ENCODE assay signal across 8 mouse cellular contexts in genomic region chr12:100527753-100528152, GRCm38 (mm10). TPM values are rescaled to one million over a fixed set of nuclear protein-coding genes. Genes with fewer than 3 reads are reported as not detected.
A peak's percentile ranks its signal among the peaks of the same experiment; 100 is the strongest.
DNase-seq lines count a peak whose midpoint lies in the region; ATAC-seq and TF ChIP-seq lines count a peak whose summit lies in the region.

No protein-coding gene starts in this region.

- TF ChIP-seq RAD21 in CH12.LX (IDR thresholded peaks at IDR 0.05; ENCODE audit: low read depth, low read length) = no peak

- TF ChIP-seq CTCF in CH12.LX (conservative IDR thresholded peaks at IDR 0.05 in 1 of 2, IDR thresholded peaks at IDR 0.05 in 1 of 2; ENCODE audit: low read depth in 2 of 2, low read length in 2 of 2) = no peak
- no peak for TF ChIP-seq CTCF in heart, postnatal 0 days (IDR thresholded peaks at IDR 0.05; ENCODE audit: low read depth)

- no peak for TF ChIP-seq EP300 in CH12.LX (IDR thresholded peaks at IDR 0.05; ENCODE audit: low read length)
- no peak for TF ChIP-seq EP300 in heart, postnatal 0 days (IDR thresholded peaks at IDR 0.05; ENCODE audit: low read depth)

- in situ Hi-C loops in CH12.LX (cut with MboI; ENCODE audit: low pct_ligation_motif_present, low pct_unique_long_range_greater_than_20kb, low sequenced_read_pairs) = no loop called here

- no peaks in the 10 kb centered on the region for H3K27me3 ChIP-seq in CH12.LX (replicated peaks)
- H3K27me3 ChIP-seq in forebrain, embryonic 13.5 days = no peaks in the 10 kb centered on the region
- H3K27me3 ChIP-seq in heart, postnatal 0 days (ENCODE audit: control insufficient read depth, insufficient read depth, low read length) = no peaks in the 10 kb centered on the region
- H3K27me3 ChIP-seq in liver, embryonic 12.5 days (replicated peaks) = no peaks in the 10 kb centered on the region
- no peaks in the 10 kb centered on the region for H3K27me3 ChIP-seq in myocyte (ENCODE audit: control insufficient read depth, insufficient read depth, insufficient read length)

- no peak overlapping the region for H3ac ChIP-seq in myocyte (ENCODE audit: control insufficient read depth, insufficient read length)

- ATAC-seq in forebrain, embryonic 13.5 days = peak; percentile 99
- peak; percentile 94 for ATAC-seq in heart, postnatal 0 days (ENCODE audit: insufficient read depth, low read depth)
- peak; percentile 87 for ATAC-seq in liver, embryonic 12.5 days

- peaks cover 6% of the 10 kb centered on the region for H3K9me3 ChIP-seq in CH12.LX (replicated peaks; ENCODE audit: low read length)
- H3K9me3 ChIP-seq in forebrain, embryonic 13.5 days (replicated peaks) = no peaks in the 10 kb centered on the region; the same call in 1 of the 2 replicates
- H3K9me3 ChIP-seq in heart, postnatal 0 days (replicated peaks; ENCODE audit: control insufficient read depth, low read length) = no peaks in the 10 kb centered on the region
- H3K9me3 ChIP-seq in liver, embryonic 12.5 days (replicated peaks) = no peaks in the 10 kb centered on the region

- H3K9ac ChIP-seq in CH12.LX (ENCODE audit: insufficient read depth, low read depth) = no peak overlapping the region
- peak overlapping the region; percentile 46; the same call in 1 of the 2 replicates for H3K9ac ChIP-seq in forebrain, embryonic 13.5 days
- H3K9ac ChIP-seq in heart, postnatal 0 days (replicated peaks; ENCODE audit: low read depth, low read length) = 0 out of 2 replicates have a peak overlapping the region, but pooled peaks have one; percentile 17
- H3K9ac ChIP-seq in liver, embryonic 12.5 days = no peak overlapping the region

- peaks cover 5 to 23% of the 10 kb centered on the region in 2 experiments; a peak in 2 of 4 replicates for H3K4me1 ChIP-seq in CH12.LX (ENCODE audit: control insufficient read depth in 1 of 2, insufficient read depth in 2 of 2)
- H3K4me1 ChIP-seq in forebrain, embryonic 13.5 days = peaks cover 15% of the 10 kb centered on the region
- peaks cover 31% of the 10 kb centered on the region for H3K4me1 ChIP-seq in heart, postnatal 0 days (ENCODE audit: control insufficient read depth, insufficient read depth)
- peaks cover 13% of the 10 kb centered on the region for H3K4me1 ChIP-seq in liver, embryonic 12.5 days

- no peak for TF ChIP-seq POLR2A in CH12.LX (IDR thresholded peaks at IDR 0.05; ENCODE audit: low read depth, low read length)
- no peak for TF ChIP-seq POLR2A in myocyte (IDR thresholded peaks at IDR 0.05; ENCODE audit: insufficient read length, low read depth)

- peak overlapping the region in 2 of 3 experiments; percentile 14 to 30 for H3K4me3 ChIP-seq in CH12.LX (replicated peaks in 1 of 3; ENCODE audit: low read depth in 2 of 3, low read length in 2 of 3, poor library complexity in 1 of 3)
- H3K4me3 ChIP-seq in forebrain, embryonic 13.5 days = peak overlapping the region; percentile 24; the same call in 1 of the 2 replicates
- no peak overlapping the region for H3K4me3 ChIP-seq in heart, postnatal 0 days (ENCODE audit: low read depth, low read length)
- no peak overlapping the region for H3K4me3 ChIP-seq in liver, embryonic 12.5 days
- no peak overlapping the region for H3K4me3 ChIP-seq in myocyte

- H3K4me2 ChIP-seq in CH12.LX (ENCODE audit: insufficient read depth, low read depth, poor library complexity, severe bottlenecking) = peak overlapping the region; percentile 57; the same call in 1 of the 2 replicates
- H3K4me2 ChIP-seq in forebrain, embryonic 13.5 days = peak overlapping the region; percentile 59
- H3K4me2 ChIP-seq in heart, postnatal 0 days (ENCODE audit: low read depth, low read length) = peak overlapping the region; percentile 46; the same call in 1 of the 2 replicates
- H3K4me2 ChIP-seq in liver, embryonic 12.5 days = peak overlapping the region; percentile 29
- peak overlapping the region; percentile 74 for H3K4me2 ChIP-seq in myocyte (ENCODE audit: low read depth)

- dilution Hi-C loops in CH12.LX (cut with MboI; ENCODE audit: extremely low pct_ligation_motif_present, extremely low pct_unique_long_range_greater_than_20kb, low sequenced_read_pairs) = no loop called here

- H3K79me2 ChIP-seq in CH12.LX (replicated peaks; ENCODE audit: control insufficient read depth, extremely low read depth, insufficient read depth, poor library complexity, severe bottlenecking) (no peaks in the 10 kb centered on the region), myocyte (ENCODE audit: control insufficient read depth, insufficient read depth) (no peaks in the 10 kb centered on the region)

- no peak overlapping the region for H3K27ac ChIP-seq in CH12.LX (ENCODE audit: insufficient read depth, low read depth)
- no peak overlapping the region for H3K27ac ChIP-seq in forebrain, embryonic 13.5 days
- peak overlapping the region; percentile 76 for H3K27ac ChIP-seq in heart, postnatal 0 days (ENCODE audit: low read depth)
- no peak overlapping the region for H3K27ac ChIP-seq in liver, embryonic 12.5 days

- peak; percentile 86 for DNase-seq in CH12.LX (ENCODE audit: extremely low read depth)
- DNase-seq in c-Kit-positive CD71-negative TER-119-negative erythroid progenitor cells, embryonic 14.5 days (ENCODE audit: low read depth) = peak; percentile 67
- DNase-seq in heart, postnatal 0 days (ENCODE audit: low spot score) = peak; percentile 93
- DNase-seq in kidney, postnatal 25 days = peak; percentile 79 to 88
- DNase-seq in telencephalon, adult 2 months (ENCODE audit: low read depth, low spot score) = peak; percentile 90

- 9% methylated on average over 9 of the region's 9 CpGs for WGBS in forebrain, embryonic 13.5 days
- WGBS in heart, postnatal 0 days = 6% methylated on average over 9 of the region's 9 CpGs
- WGBS in liver, embryonic 12.5 days (ENCODE audit: insufficient replicate concordance) = 12% methylated on average over 9 of the region's 9 CpGs

- no peaks in the 10 kb centered on the region for H3K36me3 ChIP-seq in CH12.LX (replicated peaks in 1 of 2; ENCODE audit: control insufficient read depth in 1 of 2, insufficient read depth in 1 of 2, low read length in 1 of 2)
- no peaks in the 10 kb centered on the region for H3K36me3 ChIP-seq in forebrain, embryonic 13.5 days (ENCODE audit: poor library complexity, severe bottlenecking)
- no peaks in the 10 kb centered on the region for H3K36me3 ChIP-seq in heart, postnatal 0 days (replicated peaks; ENCODE audit: control insufficient read depth, insufficient read depth, low read length)
- no peaks in the 10 kb centered on the region for H3K36me3 ChIP-seq in liver, embryonic 12.5 days
- no peaks in the 10 kb centered on the region for H3K36me3 ChIP-seq in myocyte (ENCODE audit: control insufficient read depth, insufficient read depth)

TF ChIP-seq in CH12.LX, 34 proteins besides CTCF, POLR2A, EP300 and RAD21 (continues in another document):
- TF ChIP-seq POLR2AphosphoS2 (IDR thresholded peaks at IDR 0.05; ENCODE audit: low read depth, low read length) (no peak), RCOR1 (conservative IDR thresholded peaks at IDR 0.05; ENCODE audit: low read depth, low read length) (no peak), UBTF (IDR thresholded peaks at IDR 0.05; ENCODE audit: low read depth, low read length) (no peak), SIN3A (IDR thresholded peaks at IDR 0.05; ENCODE audit: low read length) (0 out of 2 replicates have a peak, but pooled peaks have one; percentile 45), ZKSCAN1 (IDR thresholded peaks at IDR 0.05; ENCODE audit: borderline replicate concordance, low read depth, low read length) (no peak), MAX (IDR thresholded peaks at IDR 0.05; ENCODE audit: low read length) (peak; percentile 37; the same call in 1 of the 2 replicates), IRF4 (IDR thresholded peaks at IDR 0.05; ENCODE audit: low read depth, low read length) (no peak), USF2 (conservative IDR thresholded peaks at IDR 0.05; ENCODE audit: low read depth, low read length) (no peak), CHD2 (IDR thresholded peaks at IDR 0.05; ENCODE audit: low read length) (peak; percentile 84), MYC (IDR thresholded peaks at IDR 0.05; ENCODE audit: low read depth, low read length) (no peak), ZMIZ1 (IDR thresholded peaks at IDR 0.05; ENCODE audit: low read depth, low read length) (no peak), TBP (conservative IDR thresholded peaks at IDR 0.05; ENCODE audit: low read depth, low read length) (no peak), MAFK (IDR thresholded peaks at IDR 0.05; ENCODE audit: insufficient replicate concordance, low read length) (no peak), MAZ (IDR thresholded peaks at IDR 0.05; ENCODE audit: low read depth, low read length) (no peak)

TF ChIP-seq in myocyte, 11 proteins besides CTCF, POLR2A, EP300 and RAD21:
- no peak for TF ChIP-seq TCF3 (IDR thresholded peaks at IDR 0.05; ENCODE audit: insufficient read length, low read depth)
- peak in 1 of 3 experiments; percentile 19 for TF ChIP-seq MYOD1 (IDR thresholded peaks at IDR 0.05; ENCODE audit: control insufficient read depth in 1 of 3, insufficient read length in 2 of 3, low read depth in 2 of 3)

RNA-seq across cellular contexts. Expression of gene Ttc7b, which starts 7.1 kb away (rescaled TPM):
- 10.6 and 12.7 TPM in 2 replicates for total RNA-seq in CH12.LX (2012; rRNA removed)
- 6.3 and 7.8 TPM in 2 replicates for total RNA-seq in CH12.LX (2014; rRNA removed)
- polyA plus RNA-seq in CH12.LX (2012; ENCODE audit: insufficient read length, low read depth) = 14.4 and 18.3 TPM in 2 replicates
- polyA plus RNA-seq in forebrain, embryonic 13.5 days (2015; fragmentation: Nextera tagmentation; extraction: Ambion mirVana) = 4.5 and 4.7 TPM in 2 replicates
- 29.4 and 37.8 TPM in 2 replicates for total RNA-seq in heart, postnatal 0 days (2014; rRNA removed; ENCODE audit: low replicate concordance)
- polyA plus RNA-seq in heart, postnatal 0 days (2015; fragmentation: Nextera tagmentation; extraction: Ambion mirVana) = 5.9 and 6.7 TPM in 2 replicates
- 2.2 and 3.1 TPM in 2 replicates for polyA plus RNA-seq in liver, embryonic 12.5 days (2016; fragmentation: Nextera tagmentation; extraction: Ambion mirVana)
- polyA plus RNA-seq in myocyte (2012; fragmentation: generic; extraction: Trizol) = 18.2 TPM

Comparison
In these comparisons a context has a peak if more than half of its experiments do, and no peak if none do; other contexts are left out.
1. H3K4me3 ChIP-seq: peak in CH12.LX (2 of 3) and forebrain, embryonic 13.5 days (single experiment); none in heart, postnatal 0 days (single experiment), liver, embryonic 12.5 days (single experiment) and myocyte (single experiment).
2. H3K9ac ChIP-seq: peak in forebrain, embryonic 13.5 days (single experiment) and heart, postnatal 0 days (single experiment); none in CH12.LX (single experiment) and liver, embryonic 12.5 days (single experiment).
3. Peak in every context shown above with its lines, with median percentiles within 50 percentile points of each other: DNase-seq, H3K4me2 ChIP-seq and ATAC-seq.